Mouse (Mus musculus): ENCODE results near the gene Ncoa3.

The Ncoa3 gene

DNA sequence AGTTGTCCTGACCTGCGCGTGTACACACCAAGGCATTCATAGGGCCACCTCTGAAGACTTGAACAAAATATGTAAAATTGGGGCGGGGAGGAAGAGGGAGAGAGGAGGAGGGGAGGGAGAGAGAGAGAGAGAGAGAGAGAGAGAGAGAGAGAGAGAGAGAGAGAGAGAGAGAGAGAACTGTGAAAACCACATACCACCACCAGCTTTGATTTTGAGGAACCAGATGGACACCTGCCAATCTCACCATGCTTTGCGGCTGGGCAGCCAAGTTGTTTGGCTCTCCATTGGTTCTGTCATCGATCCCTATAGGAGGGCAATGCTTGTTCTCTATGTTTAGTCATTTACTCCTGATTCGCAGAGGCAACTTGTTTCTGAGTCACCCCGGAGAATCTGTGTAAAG, 21.7 kb upstream of the Ncoa3 start:
- DNase-seq: no peak

- no peak for DNase-seq
Measured at GRCm38 (mm10) chr2:165974383-165974782, 18.1 kb upstream of the Ncoa3 start.

DNA sequence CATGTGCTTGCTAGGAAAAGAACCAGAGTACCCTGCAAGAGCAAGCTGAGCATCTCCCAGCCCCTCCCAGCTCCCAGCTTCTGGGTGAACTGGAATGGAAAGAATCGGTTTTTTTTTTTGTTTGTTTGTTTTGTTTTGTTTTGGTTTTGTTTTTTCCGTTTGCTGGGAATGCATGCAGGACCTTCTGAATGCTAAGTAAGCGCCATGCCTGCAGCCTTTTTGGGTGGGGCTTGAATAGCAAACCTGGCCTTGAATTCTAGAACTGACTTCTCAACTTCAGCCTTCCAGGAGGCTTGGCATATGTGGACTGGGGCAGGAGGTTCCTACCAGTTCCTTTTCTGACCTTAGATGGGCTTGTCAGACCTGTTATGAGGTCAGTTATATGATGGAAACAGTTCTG, 16.2 kb upstream of the Ncoa3 start:
- no peak for DNase-seq

DNA sequence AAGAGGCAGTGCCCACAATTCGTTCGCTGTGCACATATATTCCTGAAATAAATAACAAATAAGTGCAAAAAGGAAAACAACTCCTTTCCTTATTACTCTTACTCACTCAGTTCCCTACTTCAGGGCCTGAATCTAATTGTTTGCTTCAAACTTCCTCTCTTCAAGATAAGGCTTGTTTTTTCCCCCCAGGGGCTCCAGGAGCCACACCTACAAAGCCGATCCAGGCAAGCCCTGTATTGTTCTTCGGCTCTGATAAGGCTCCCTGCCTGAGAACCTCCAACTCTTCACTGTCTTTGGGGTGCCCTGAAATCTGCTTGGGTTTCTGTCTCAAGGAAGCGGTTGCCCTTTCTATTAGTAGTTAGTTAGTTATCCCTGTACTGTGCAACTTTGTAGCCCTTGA, 15.6 kb upstream of the Ncoa3 start:
- DNase-seq: no peak

DNA sequence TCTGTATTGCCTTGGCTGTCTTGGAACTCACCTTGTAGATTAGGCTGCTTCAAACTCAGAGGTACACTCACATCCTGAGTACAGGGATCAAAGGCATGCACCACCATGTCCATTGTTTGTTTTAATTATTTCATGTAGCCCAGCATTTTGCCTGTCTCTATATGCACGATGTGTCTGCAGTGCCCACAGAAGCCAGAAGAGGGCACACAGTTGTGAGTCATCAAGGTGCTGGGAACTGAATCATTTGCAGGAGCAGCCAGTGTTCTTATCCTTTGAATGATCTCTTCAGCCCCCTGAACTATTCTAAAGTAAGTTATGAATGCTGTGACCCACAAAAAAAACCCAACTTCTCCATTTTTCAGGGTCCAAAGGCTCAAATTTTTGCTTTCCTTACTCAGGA, 14.3 kb upstream of the Ncoa3 start:
- peak; percentile 45 for DNase-seq

DNA sequence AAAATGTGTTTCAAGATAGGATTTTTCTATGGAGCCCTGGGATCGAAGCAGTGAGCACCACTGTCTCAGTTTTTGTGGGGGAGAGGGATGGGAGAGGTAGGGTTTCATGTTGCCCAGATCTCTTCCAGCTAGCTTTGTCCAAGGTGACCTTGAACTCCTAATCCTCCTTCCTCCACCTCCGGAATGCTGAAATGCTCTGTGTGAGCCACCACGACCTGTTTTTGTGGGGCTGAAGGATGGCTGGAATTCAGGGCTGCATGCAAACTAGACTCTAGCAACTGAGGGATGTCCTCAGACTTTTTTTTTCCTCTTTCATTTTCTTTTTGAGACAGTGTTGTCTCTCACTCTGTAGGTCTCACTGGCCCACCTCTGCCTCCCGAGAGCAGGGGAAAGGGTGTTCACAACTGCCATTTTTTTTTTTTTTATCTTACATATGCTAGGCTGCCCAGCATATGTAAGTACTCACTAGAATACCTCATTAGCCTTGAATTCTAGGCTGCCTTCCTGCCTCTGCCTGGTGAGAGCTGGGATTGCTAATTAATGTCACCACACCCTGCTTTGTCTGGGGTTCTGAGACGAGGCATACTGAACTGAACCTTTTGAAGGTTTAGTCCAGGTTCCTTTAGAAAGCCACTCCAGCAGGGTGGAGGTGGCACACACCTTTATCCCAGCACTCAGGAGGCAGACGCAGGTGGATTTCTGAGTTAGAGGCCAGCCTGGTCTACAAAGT, 11.0 kb upstream of the Ncoa3 start:
- no peak for DNase-seq

DNA sequence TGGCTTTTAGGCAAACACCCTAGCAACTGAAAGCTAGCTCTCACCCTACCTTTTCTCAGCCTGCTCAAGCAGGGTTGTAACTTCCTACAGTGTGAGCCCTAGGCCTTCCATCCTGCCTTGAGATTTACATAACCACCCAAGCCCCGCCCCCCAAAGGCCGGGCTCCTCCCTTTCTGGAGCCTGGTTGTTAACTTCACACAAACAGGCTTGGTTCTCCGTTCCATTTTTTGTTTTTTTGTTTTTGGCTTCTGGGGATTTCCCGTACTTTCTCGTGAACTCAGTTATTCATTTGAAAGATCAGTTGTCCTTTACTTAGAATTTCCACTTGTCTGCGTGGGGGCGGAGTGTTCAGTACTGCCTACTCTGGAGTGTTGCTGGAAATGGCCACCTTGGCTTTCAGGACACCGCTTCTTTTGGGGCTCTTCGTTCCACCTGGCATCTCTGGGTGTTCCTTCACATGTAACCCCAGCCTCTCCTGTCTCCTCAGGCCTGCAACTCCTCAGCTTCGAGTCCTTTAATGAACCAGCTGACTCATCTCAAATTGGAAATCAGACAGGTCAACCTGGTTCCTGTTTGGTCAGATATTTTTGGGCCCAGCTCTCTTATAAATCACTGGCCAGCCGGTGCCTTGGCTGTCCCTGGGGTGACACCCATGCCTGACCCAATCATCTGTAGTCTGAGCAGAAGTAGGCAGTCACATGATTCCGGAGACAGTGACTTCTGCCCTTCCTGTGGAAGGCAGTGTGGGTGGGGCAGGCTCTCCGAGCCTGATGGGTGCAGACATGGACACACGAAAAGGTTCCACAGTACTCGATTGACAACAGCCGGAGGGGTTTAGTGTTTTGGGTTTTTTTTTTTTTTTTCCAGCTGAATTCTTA, 9.7 kb upstream of the Ncoa3 start:
- DNase-seq: peak; percentile 93

DNA sequence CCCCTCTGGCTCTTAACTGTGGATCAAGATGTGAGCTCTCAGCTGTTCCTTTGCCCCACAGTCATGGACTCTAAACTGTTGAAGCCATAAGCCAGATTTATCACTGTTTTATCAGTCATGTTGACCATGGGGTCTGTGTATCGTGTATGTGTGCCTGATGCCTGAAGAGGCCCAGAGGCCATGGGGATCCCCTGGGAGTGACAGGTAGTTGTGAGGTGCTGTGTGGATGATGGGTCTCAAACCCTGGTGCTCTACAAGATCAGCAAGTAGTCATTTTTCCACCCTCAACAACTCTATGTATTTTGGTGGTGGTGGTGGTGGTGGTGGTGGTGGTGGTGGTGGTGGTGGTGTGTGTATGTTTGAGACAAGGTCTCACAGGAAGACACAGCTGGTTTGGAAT, 8.1 kb upstream of the Ncoa3 start:
- no peak for DNase-seq

DNA sequence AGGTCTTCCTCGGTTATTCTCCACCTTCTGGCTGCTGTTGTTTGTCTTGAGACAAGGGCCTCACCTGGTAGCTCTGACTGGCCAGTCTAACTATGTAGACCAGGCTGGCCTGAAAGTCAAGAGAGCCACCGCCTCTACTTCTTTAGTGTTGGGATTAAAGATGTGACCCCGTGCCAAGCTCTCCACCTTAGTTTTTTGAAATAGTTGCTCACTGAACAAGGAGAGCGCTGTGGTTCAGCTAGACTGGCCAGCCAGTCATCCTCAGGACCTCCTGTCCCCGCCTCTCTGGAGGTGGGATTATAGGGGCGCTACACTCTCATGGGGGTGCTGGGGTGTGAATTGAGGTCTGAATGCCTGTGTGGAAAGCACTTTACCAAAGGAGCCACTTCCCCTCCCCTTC, 7.5 kb upstream of the Ncoa3 start:
- no peak for DNase-seq

DNA sequence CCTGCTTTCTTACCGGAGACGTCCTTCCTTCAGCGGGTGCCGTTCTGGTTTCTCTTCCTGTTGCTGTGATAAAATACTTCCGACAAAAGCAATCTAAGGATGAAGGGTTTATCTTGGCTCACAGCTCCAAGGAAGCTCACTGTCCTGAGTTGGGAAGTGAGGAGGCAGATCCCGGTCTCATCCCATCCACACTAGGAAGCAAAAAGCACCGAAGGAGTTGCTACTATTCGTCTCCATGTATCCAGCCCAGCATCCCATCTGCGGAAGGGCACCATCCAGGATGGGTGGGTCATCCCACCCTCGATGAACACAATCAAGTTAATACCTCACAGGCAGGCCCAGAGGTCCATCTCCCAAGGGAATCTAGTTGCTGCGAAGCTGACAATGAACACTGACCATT, 6.9 kb upstream of the Ncoa3 start:
- no peak for DNase-seq

DNA sequence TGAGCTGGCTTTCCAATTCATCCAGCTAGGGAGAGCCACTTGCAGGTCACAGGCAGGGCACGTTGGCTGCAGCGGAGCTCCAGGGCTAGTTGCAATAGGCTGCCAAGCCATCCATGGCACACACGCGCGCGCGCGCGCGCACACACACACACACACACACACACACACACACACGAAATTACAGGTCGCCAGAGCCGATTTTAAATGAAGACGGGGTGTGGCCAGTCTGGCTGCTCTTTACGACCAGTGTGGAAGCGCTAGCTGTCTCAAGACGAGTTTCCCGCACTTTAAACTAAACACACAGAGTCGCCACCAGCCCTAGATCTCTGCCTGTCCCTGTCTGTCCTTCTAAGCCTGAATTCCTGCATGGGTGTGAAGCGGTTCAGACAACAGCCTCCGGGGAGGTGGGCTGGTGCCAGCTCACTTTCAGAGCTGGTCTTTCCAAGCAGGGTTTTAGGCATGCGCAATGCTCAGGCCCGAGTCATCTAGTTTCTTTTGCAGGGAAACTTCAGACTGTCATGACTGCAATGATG, 5.4 kb upstream of the Ncoa3 start:
- peak; percentile 61 for DNase-seq

DNA sequence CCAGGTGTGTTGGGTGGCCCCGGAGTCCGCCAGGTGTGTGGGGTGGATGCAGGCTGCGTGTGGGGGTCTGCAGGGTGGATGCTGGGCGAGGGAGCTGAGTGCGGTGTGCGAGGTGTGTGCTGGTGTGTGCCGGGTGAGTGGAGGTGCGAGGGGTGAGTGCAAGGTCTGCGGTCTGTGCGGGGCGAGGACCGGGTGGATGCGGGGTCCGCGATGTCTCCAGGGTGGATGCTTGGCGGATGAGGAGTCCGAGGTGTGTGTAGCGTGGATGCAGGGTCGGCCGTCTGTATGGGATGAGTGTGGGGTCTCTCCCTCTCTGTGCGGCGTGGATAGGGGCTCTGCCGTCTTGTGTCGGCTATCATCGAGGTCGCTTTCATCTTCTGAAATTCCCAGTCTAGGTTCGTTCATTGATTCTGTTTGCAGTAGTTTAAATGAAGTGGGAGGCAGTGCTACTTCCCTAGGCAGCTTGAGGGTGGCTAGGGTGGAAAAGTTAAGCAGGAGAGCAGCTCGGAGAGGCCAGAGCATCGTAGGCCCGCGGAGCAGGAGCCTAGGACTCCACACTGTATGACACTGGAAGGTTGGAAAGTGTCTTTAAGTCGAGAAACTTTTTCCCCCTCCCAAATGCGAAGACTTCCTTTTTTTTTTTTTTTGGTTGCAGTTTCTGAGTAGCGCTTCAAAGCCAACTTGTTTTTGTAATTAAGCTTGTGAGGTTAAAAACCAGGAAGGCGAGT, 901 bp downstream of the Ncoa3 start:
- DNase-seq: peak; percentile 65

DNA sequence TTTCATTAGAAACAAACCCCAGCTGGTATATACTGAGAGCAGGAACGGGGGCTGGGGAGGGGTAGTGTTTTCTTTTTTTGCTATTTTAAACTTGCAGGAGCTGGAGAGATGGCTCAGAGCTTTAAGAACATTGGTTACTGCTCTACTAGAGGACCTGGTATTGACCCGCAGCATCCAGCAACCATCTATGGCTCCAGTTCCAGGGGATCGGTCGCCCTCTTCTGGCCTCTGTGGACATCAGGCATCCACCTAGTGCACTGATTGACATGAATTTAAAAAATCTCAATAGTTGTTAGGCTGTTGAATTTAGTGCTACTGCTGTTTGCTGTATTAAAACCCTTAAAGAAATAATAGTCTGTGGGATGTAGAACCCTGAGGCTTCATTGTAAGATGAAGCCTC, 1.9 kb downstream of the Ncoa3 start:
- no peak for DNase-seq

GRCm38 (mm10) chr2:165995711-165996110, 3.3 kb downstream of the Ncoa3 start:
- DNase-seq: no peak

DNA sequence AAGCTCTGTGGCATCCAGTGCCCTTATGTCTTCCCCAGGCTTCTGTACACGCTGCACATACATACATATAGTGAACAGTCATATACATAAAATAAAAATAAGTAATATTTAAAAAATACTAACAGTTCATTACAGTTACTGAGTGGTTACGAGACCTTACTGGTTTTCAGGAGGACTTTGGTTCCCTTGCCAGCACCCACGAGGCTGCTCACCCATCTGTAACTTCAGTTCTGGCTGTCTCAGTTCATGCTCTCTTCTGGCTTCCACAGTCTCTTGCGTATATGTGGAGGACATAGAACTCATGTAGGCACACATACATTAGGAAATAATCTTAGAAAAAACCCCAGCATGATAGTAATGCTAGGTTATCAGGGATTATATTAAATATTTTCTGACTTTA, 3.7 kb downstream of the Ncoa3 start:
- no peak for DNase-seq

DNA sequence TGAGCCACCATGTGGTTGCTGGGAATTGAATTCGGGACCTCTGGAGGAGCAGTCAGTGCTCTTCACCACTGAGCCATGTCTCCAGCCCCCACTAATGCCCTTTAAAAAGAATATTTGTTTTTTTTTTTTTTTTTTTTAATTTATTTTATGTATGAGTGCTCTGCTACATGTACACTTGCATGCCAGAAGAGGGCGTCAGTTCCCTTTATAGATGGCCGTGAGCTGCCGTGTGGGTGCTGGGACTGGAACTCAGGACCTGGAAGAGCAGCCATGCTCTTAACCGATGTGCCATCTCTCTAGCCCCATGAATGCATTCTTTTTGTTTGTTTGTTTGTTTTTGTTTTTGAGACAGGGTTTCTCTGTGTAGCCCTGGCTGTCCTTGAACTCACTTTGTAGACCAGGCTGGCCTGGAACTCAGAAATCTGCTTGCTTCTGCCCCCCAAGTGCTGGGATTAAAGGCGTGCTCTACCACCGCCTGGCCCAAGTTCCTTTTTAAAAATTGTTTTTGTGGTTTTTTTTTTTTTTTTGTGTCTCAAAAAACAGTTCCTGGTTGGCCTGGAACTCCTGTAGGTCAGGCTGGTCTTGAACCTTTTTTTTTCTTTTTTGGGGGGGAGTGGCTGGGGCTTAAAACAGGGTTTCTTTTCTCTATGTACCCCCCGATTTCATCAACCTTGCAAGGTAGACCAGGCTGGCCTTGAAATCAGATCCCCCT, 5.0 kb downstream of the Ncoa3 start:
- no peak for DNase-seq

GRCm38 (mm10) chr2:165998969-165999368, 6.5 kb downstream of the Ncoa3 start:
- DNase-seq: no peak

DNA sequence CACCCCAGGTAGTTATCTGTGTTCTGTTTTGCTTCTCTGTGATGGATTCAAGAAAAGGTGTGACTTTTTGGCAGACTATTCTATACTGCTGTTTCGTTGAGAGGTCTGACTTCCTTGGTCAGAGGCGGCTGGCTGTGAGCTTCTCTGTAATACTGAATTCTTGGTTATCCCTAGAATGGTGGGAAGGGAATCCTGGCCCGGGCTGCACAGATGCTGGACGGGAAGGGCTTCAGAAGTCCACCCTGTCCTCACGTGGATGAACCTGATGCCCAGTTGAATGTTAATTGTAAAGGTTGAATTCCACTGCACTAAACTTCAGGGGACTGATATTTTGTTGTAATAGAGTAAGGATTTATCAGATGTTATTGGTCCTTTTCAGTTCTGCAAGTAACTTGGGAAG, 7.4 kb downstream of the Ncoa3 start:
- no peak for DNase-seq

GRCm38 (mm10) chr2:166000242-166000641, 7.8 kb downstream of the Ncoa3 start:
- DNase-seq: no peak

GRCm38 (mm10) chr2:166000769-166001168, 8.3 kb downstream of the Ncoa3 start:
- no peak for DNase-seq

DNA sequence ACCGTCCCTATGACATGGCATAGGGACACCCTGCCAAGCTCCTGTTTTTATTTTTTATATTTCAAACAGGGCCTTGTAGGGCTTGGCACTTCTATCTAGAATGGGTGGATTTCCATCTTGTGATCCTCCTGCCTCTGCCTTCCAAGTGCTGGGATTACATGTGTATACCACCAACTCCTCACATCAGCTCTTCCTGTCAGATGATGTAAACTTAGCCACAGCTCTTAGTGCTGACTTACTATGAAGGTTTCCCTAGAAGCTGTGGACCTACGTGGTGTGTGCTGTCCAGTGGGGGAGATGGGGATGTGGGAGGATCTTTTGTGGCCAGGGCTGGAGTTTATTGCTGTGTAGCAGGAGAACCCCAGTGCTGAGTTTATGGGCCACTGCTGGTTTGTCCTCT, 8.9 kb downstream of the Ncoa3 start:
- DNase-seq: no peak

- no peak for DNase-seq
Measured at GRCm38 (mm10) chr2:166001768-166002167, 9.3 kb downstream of the Ncoa3 start.

GRCm38 (mm10) chr2:166002429-166002828, 10.0 kb downstream of the Ncoa3 start:
- no peak for DNase-seq
